Comparison of ENCODE assay signal across 8 mouse cellular contexts in the genomic region with DNA sequence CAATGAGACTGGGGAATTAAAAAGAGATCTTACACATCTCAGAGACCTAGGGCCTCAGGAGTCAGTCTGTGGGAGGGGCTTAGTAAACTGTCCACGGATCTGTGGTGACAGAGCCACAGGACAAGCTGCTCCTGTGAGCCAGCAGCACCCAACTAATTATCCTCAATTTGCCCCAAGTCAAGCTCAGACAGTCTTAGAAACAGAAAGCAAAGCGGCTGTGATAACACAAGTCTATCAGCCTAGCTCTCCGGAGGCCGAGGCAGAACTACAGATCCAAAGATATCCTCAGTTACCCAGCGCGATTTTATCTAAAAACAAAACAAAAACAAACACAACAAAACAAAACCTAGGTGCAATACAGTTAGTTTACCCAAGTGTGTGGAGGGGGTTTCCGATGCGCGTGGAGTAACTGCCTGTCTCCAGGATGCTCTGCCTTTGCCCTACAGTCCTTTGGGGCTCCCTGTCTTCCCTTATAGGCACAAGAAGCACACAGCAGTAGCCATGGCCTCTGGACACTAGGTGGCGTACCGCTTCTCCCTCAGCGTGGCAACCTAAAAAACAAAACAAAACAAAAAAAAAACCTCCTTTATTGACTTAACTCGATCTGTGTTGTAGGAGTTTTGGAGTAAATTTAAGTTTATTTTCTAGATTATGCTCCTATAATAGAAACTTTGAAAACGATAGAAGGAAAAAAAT. TPM values are rescaled to one million over a fixed set of nuclear protein-coding genes. Genes with fewer than 3 reads are reported as not detected.
DNase-seq lines count a peak whose midpoint lies in the region; ATAC-seq and TF ChIP-seq lines count a peak whose summit lies in the region.

No protein-coding gene starts in this region.

- H3K9ac ChIP-seq in kidney, embryonic 15.5 days: no peak overlapping the region
- H3K9ac ChIP-seq in ES-E14 (ENCODE audit: insufficient read depth, low read depth, low read length, poor library complexity, severe bottlenecking): no peak overlapping the region
- no peak overlapping the region for H3K9ac ChIP-seq in heart, embryonic 14.5 days (ENCODE audit: low read length)

- no peak overlapping the region for H3K4me3 ChIP-seq in kidney, embryonic 15.5 days (replicated peaks)
- no peak overlapping the region for H3K4me3 ChIP-seq in ES-E14 (ENCODE audit: insufficient read depth in 1 of 2, low read depth in 1 of 2, low read length in 2 of 2, poor library complexity in 1 of 2, severe bottlenecking in 1 of 2)
- H3K4me3 ChIP-seq in heart, embryonic 14.5 days (ENCODE audit: control insufficient read depth in 1 of 2, insufficient read depth in 1 of 2, low read depth in 1 of 2, low read length in 2 of 2): no peak overlapping the region

- no peaks in the 10 kb centered on the region for H3K9me3 ChIP-seq in kidney, embryonic 15.5 days (replicated peaks)
- no peaks in the 10 kb centered on the region for H3K9me3 ChIP-seq in ES-E14 (ENCODE audit: control insufficient read depth, insufficient read depth, low read depth, low read length)
- H3K9me3 ChIP-seq in heart, embryonic 14.5 days (ENCODE audit: control insufficient read depth, low read length): no peaks in the 10 kb centered on the region

- 58% methylated on average over 14 of the region's 14 CpGs for WGBS in kidney, embryonic 15.5 days
- WGBS in heart, embryonic 14.5 days: 37% methylated on average over 14 of the region's 14 CpGs

- peak; percentile 3 to 41 for DNase-seq in kidney, adult 8-10 months
- DNase-seq in ES-E14 (ENCODE audit: low read depth, low spot score): peak; percentile 28
- peak; percentile 25 to 37 for DNase-seq in adrenal gland, postnatal 36 days
- DNase-seq in left cerebral cortex, adult 11 months (ENCODE audit: low spot score): peak; percentile 14
- peak; percentile 25 for DNase-seq in retina, adult 2 months (ENCODE audit: low read depth, low spot score)

- no peaks in the 10 kb centered on the region for H3K27me3 ChIP-seq in kidney, embryonic 15.5 days
- no peaks in the 10 kb centered on the region for H3K27me3 ChIP-seq in heart, embryonic 14.5 days (ENCODE audit: control insufficient read depth, insufficient read depth, low read length)

- no peaks in the 10 kb centered on the region for H3K4me1 ChIP-seq in kidney, embryonic 15.5 days
- no peaks in the 10 kb centered on the region for H3K4me1 ChIP-seq in ES-E14 (ENCODE audit: control insufficient read depth in 2 of 2, insufficient read depth in 2 of 2, low read length in 2 of 2, poor library complexity in 1 of 2)
- H3K4me1 ChIP-seq in heart, embryonic 14.5 days (ENCODE audit: control insufficient read depth in 2 of 2, insufficient read depth in 2 of 2, low read length in 2 of 2): no peaks in the 10 kb centered on the region

- H3K36me3 ChIP-seq in kidney, embryonic 15.5 days: no peaks in the 10 kb centered on the region
- H3K36me3 ChIP-seq in ES-E14 (ENCODE audit: control insufficient read depth, insufficient read depth, low read length, poor library complexity, severe bottlenecking): no peaks in the 10 kb centered on the region
- H3K36me3 ChIP-seq in heart, embryonic 14.5 days (ENCODE audit: control insufficient read depth, insufficient read depth, low read length): no peaks in the 10 kb centered on the region

- H3K27ac ChIP-seq in kidney, embryonic 15.5 days: no peak overlapping the region
- H3K27ac ChIP-seq in ES-E14 (ENCODE audit: insufficient read depth, low read depth, low read length, poor library complexity, severe bottlenecking): no peak overlapping the region
- no peak overlapping the region for H3K27ac ChIP-seq in heart, embryonic 14.5 days (replicated peaks in 1 of 2; ENCODE audit: control insufficient read depth in 1 of 2, insufficient read depth in 1 of 2, low read depth in 2 of 2, low read length in 2 of 2)

- in situ Hi-C loops in ES-E14 (cut with MboI; ENCODE audit: low sequenced_read_pairs in 2 of 2, unreplicated experiment in 2 of 2): no loop called here

- no peak overlapping the region for H3K4me2 ChIP-seq in kidney, embryonic 15.5 days
- peak overlapping the region; percentile 50 for H3K4me2 ChIP-seq in heart, embryonic 14.5 days (ENCODE audit: low read length)

- no peak for ATAC-seq in kidney, embryonic 15.5 days (replicated peaks; ENCODE audit: low FRiP score)
- no peak for ATAC-seq in heart, embryonic 14.5 days (ENCODE audit: insufficient number of reproducible peaks, insufficient read depth, low FRiP score, low read depth)
- no peak for ATAC-seq in erythroblast, adult 5-6 weeks (replicated peaks; ENCODE audit: low FRiP score, poor library complexity, severe bottlenecking)

TF ChIP-seq in ES-E14, 5 proteins besides CTCF, POLR2A, EP300 and RAD21:
- no peak for TF ChIP-seq CHD2 (IDR thresholded peaks at IDR 0.05; ENCODE audit: low read depth, low read length)
- peak; percentile 19; the same call in 1 of the 2 replicates for TF ChIP-seq ZNF384 (IDR thresholded peaks at IDR 0.05; ENCODE audit: low read depth, low read length)

RNA-seq across cellular contexts. Expression of gene Cand1, which starts 54.7 kb away (rescaled TPM):
- 64.8 and 67.9 TPM in 2 replicates for polyA plus RNA-seq in kidney, embryonic 15.5 days (2015; fragmentation: Nextera tagmentation; extraction: Ambion mirVana)
- total RNA-seq in ES-E14 (2012; rRNA removed): 95.6 and 122 TPM in 2 replicates
- total RNA-seq in adrenal gland, postnatal 36 days (2021): 100 to 1,000 TPM; 109 to 119 TPM
- polyA plus RNA-seq in heart, embryonic 14.5 days (2014; fragmentation: Nextera tagmentation; extraction: Ambion mirVana): 58.7 and 63.2 TPM in 2 replicates
- 13.1 and 22.2 TPM in 2 replicates for total RNA-seq in erythroblast, adult 5-6 weeks (2015; ENCODE audit: low replicate concordance)
- total RNA-seq in erythroblast, adult 5-6 weeks (2017; ENCODE audit: low replicate concordance): 8.8 and 18.4 TPM in 2 replicates
